Mouse (Mus musculus): Measurements from ENCODE around the gene Rbm33. TPM values are rescaled to one million over a fixed set of nuclear protein-coding genes. Genes with fewer than 3 reads are reported as not detected.

Gene Rbm33
- total RNA-seq, 2 experiments from 2014 or later: 20.3 to 28.3 TPM

DNA sequence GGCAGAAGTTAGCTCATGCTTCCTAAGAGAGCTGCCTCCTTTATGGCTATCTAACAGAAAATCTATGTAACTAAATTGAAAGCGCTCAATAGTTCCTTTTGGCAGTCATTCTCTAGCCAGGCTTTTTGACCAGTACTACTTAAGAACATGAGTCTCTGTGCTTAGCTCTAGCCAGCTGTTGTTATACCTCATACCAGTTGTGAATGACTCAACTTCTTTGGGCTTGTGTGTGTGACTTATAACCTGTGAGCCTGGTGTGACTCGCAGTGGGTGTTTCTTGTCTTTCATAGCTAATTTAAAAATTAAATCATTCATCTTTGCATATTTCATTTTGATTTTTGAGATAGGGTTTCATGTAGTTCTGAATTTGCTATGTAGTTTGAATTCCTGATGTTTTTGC lies 80.4 kb downstream of the Rbm33 start:
- no peak for DNase-seq
- intact Hi-C loops (cut with DNase I; ENCODE audit: low total_unique reads): no loop called here

DNA sequence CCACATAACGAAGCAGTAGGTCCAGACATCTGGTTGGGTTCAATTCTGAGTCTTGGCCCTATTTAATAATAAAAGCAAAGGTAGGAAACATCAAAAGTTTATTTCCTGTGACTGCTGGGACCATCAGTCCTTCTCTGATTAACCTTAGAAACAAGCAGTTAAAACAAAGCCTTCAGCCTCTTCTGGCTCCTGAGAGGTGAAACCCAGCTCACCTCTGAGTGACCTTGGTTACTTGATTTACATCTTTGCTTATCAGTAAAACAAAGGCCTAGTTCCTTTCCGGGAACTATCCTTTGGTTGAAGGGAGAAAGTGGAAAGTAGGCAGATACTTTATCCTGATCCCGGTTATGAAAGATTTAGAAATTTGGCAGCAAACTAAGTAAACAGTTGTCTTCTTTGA lies 81.8 kb downstream of the Rbm33 start:
- DNase-seq: no peak
- intact Hi-C loops (cut with DNase I; ENCODE audit: low total_unique reads): no loop called here

DNA sequence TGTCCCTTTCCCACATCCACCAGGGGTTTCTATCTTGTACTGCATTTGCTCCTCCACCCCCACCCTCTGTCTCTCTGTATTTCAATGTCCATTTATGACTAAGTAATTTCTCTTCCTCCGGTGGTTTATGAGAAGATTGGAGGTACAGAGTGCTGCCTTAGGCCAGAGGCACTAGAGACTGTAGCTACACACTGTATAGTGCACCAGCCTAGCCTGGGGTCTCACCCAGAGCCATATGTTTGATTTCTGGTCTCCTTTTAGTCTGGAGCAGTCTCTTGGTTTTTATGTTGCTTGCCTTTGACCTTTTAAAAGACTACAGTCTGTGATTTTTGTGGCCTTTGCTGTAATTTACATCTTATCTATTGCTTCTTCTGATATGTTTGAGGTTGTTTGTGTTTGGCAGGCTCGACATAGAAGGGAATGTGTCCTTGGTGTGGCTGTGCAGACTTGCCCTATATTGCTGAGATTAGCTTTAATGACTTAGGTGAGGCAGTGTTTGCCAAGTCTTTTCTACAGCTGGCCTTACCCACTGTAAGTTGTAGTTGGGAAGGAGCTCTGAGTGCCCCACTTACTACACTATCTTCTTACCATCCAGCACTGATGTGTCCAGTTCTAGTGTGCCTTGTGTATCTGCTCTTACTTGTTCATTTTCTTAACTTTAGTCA lies 82.7 kb downstream of the Rbm33 start:
- intact Hi-C loops (cut with DNase I; ENCODE audit: low total_unique reads): no loop called here
- no peak for DNase-seq

DNA sequence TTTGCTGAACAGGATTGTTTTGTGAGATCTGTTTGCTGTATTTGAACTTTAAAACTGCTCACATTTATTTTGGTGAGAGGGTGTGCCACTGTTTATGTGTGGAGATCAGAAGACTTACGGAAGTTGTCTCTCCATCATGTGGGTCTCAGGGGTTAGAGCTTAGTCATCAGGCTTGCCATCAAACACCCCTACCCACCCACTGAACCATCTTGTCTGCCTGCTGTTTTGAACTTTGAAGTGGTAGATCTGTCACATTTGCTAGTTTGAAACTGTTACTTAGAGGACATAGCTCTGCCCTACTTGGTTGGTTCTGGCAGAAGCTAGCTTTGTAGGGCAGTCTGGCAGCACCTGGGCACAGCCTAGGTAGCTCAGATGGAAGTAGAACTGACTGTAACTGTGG lies 85.8 kb downstream of the Rbm33 start:
- DNase-seq: no peak
- intact Hi-C loops (cut with DNase I; ENCODE audit: low total_unique reads): no loop called here

DNA sequence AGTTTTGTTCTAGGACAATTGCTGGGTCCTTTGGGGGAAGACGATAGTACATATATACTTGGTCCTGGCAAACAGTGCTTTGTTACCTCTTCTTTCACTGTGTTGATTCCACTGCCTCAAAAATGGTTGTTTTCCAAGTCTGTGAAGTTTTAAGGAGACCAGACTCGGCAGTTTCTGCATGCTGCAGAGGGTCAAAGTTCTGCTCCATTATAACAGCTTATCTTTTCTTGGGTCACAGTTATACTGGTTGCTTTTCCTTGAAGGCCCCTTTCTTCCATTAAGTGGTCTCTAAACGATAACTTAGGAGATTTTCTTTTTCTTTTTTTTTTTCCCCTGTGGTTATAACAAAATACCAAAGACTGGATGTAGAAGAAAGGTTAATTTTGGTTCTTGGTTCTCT lies 89.7 kb downstream of the Rbm33 start:
- intact Hi-C loops (cut with DNase I; ENCODE audit: low total_unique reads): no loop called here

DNA sequence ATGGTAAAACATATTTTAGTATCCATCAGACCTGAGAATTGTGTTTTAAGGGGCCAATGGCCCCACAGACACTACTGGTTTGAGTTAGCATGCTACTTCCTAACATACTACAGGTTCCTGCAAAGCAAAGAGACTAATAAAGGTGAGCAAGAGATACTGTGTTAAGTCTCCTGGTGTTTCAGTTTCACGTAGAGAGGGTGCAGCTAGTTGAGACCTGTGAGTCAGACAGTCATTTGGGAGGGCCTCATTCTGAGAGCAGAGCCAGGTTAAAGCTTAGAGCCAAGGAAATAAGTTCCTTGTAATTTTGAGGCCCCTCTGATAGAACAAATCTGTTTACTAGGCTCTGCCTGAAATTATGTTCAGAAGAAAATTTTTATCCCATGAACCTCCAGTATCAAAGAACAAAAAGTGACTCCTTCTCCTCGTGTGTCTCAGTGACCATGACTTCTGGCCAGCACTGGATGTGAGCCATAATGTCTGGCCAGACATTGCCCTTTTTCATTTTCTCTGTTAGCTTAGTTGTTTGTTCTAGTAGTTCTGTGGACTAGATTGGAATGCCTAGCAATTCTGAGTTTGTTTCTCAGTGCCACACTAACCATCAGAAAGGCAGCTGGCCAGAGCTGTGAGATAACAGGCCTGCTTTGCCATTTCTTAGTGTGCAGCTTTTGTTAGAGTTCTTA lies 95.2 kb downstream of the Rbm33 start:
- DNase-seq: no peak
- intact Hi-C loops (cut with DNase I; ENCODE audit: low total_unique reads): no loop called here

More for the DNA sequence above, 89.7 kb downstream of the Rbm33 start:
- DNase-seq: no peak

DNA sequence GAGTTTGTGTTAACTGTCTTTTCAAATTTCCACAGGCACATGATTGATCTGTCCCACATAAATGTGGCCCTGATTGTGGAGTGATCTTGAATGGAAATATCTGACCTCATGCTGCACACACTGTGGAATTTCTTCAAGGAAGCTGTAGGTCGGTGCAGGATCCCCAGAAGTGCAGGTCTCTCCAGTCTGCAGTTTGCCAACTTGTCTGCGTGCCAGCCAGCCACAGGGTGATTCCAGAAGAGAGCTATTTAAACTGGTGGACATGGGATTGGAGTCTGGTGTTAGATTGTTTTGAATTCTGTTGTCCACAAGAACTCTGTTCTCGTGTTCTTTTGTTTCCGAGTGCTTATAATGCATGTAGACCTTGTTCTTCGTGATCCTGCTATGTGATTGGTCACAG lies 96.6 kb downstream of the Rbm33 start:
- intact Hi-C loops (cut with DNase I; ENCODE audit: low total_unique reads): no loop called here
- DNase-seq: no peak

DNA sequence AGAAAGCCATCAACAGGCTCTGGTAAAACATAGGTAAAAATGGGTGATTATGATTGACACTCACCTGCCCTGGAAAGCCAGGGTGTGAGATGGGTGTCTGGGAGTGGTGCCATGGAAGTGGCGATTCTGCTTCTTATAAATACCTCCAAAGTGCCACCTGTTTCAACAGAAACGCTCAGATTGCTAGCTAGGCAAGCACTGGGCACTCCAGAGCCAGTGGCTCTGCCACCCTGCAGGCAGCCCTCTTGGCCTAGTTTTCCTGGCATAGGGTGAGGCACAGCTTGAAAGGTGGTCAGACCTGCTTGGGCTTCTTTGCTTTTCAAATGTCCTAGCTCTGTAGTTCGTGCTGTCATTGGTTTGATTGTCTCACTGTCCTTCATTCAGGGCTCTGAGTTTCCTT lies 97.2 kb downstream of the Rbm33 start:
- no peak for DNase-seq
- intact Hi-C loops (cut with DNase I; ENCODE audit: low total_unique reads): no loop called here

DNA sequence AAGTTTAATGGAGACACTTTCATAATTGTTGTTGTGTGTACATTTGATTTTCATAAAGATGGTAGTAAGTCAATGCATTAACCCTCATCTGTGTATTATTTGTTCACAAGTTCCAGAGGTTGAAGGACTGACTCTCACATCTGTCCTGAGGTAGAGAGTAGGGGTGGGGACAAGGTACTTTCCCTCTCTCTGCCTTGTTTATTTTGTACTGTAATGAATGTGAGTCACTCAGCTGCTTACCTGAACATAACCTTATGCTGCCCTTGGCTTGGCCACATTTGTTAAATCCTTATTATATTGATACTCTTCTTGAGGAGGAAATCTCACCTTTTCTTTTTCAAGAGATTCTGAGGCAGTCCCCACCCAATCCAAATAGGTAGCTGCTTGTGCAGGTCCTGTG lies 99.1 kb downstream of the Rbm33 start:
- intact Hi-C loops (cut with DNase I; ENCODE audit: low total_unique reads): no loop called here
- DNase-seq: no peak

DNA sequence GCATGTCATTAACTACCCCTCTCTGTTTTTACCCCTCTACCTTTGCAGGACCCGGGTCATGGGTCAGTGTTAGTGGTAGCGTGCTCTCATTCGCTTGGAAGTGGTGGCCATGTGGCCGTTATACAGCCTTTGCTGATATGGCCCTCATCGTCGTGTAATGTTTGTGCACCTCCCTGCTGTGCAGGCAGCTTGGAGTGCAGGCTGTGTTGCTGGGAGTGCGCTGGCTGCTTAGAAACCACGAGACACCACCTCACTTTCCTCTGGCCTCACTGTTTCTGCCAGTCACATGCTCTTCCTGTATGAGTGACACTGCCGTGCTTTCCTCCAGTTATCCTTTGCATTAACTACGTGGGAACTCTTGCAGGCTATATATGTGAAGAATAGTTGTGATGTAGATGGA lies 101.8 kb downstream of the Rbm33 start:
- intact Hi-C loops (cut with DNase I; ENCODE audit: low total_unique reads): no loop called here
- DNase-seq: no peak

DNA sequence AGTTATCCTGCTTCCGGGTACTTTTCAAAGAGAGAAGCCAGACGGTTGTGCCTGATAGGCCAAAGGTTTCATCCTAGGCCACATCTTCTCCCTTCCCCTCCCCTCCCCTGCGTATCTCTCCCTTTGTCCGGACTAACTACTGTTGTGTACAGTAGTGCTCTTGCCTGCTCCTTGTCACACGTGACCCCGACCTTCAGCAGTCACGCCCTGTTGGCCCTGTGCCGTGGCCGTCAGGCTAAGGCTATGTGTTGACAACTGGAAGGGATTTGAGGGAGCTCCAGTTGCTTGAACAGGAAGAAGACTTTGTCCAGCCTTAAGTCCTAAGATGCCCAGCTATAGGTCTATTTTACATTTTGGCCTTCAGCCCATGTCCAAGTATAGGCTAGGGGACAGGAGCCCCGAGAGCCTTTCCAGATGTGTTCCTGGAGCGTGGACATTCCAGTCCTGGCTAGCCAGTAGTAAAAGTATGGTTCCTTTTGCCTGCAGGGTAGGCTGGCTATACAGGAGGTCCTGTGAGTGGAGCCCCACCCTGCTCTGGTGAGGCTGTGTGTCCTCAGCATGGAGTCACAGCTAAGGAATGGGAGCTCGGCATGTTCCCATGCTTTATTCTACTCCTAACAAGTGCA lies 102.8 kb downstream of the Rbm33 start:
- DNase-seq: no peak
- intact Hi-C loops (cut with DNase I; ENCODE audit: low total_unique reads): no loop called here

DNA sequence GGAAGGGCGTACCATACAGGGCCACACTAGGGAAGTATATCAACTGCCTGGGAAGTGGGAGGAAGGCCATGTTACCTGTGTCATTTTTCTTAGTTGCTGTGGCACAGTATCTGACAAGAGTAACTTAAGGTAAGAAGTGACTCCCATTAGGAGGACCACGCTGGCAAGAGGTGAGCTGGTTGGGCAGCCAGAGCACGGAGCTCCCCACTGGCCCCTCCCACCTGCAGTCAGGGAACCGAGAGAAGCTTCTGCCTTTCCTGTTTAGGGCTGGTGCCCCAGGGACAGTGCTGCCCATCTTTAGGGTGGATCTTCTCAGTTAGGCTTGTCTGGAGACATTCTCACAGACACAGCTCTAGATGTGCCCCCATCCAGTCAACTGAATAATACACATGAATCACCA lies 106.9 kb downstream of the Rbm33 start:
- intact Hi-C loops (cut with DNase I; ENCODE audit: low total_unique reads): no loop called here

DNA sequence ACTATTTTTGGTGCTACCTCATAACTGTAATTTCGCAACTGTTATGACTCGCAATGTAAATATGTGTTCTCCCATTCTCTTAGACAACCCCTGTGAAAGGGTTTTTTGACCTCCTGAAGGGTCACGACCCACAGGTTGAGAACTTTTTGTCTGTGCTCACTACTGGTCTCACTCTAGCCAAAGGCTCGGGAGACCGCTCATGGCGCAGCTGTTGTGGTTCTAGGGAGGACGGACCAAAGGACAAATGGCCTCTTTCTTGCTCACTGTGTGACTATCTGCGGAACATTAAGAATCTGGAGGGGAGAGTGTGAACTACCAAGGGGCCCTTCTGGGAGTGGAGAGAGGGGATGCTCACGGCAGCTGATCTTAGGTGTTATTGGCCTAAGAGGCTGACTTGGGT lies 109.0 kb downstream of the Rbm33 start:
- intact Hi-C loops (cut with DNase I; ENCODE audit: low total_unique reads): no loop called here
- DNase-seq: no peak

More for the DNA sequence above, 106.9 kb downstream of the Rbm33 start:
- no peak for DNase-seq

DNA sequence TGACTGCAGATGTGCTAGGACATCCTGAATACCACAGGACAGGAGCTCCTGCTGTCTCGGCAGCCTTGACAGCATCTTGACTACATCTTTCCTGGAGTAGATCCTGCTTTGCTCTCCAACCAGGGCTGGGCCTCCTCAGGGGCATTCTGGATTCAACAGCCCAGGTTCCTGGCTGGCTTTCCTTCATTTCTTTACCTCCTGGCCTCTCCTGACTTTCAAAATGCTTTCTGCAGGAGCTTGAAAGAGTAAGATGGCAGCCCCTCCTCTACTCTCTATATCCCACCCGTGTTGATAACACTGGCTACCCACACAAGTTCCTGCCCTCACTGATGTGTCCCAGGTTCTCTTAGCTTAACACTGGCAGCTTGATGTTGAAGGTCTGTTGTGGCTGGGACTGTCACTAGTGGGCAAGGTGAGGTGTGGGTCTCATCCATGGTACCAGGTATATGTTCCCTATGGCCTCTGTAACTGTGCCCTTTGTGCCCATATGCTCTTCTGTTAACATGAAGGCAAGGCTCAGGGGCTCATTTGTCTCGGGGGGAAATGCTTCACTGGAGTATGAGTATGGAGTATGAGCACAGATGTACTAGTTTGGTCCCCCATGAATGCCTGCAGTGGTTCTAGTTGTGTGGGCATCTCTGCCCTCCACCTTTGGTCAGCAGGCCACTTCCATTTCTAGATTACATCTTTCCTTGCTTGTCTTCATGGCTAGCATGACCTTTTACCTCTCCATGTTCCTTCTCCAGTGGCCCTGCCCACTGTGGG lies 133.4 kb downstream of the Rbm33 start:
- no peak for DNase-seq
- intact Hi-C loops (cut with DNase I; ENCODE audit: low total_unique reads): loop anchor here (5.0 to 10.0 kb wide), 3 partner anchors 587 to 884 kb away; no protein-coding TSS in a partner anchor

DNA sequence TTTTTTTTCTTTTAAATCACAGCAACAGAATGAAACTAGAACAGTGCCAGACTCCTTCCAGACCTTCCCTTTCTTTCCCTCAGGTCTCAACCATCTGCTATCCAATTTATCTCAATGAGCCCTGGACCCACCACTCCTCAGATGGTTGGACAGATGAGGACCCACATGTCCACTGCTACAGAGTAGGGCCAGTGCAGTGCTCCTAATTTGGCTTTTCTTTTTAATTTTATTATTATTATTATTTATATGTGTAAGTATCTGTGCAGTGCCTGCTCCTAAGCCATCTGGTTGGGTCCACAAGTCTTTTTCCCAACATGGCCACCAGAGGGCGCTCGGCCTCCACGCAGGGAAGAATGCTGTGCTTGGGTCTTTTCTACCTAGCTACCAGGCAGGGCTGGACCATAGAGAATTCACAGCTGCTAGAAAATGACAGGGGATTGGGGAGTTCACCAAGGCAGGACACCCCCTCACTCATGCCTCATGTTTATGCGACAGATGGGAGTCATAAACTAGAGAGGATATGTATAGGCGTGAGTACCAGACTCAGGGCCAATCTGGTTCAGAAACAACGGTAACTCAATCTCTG lies 134.2 kb downstream of the Rbm33 start:
- intact Hi-C loops (cut with DNase I; ENCODE audit: low total_unique reads): loop anchor here (5.0 to 10.0 kb wide), 3 partner anchors 586 to 884 kb away; no protein-coding TSS in a partner anchor
- DNase-seq: peak; percentile 70

DNA sequence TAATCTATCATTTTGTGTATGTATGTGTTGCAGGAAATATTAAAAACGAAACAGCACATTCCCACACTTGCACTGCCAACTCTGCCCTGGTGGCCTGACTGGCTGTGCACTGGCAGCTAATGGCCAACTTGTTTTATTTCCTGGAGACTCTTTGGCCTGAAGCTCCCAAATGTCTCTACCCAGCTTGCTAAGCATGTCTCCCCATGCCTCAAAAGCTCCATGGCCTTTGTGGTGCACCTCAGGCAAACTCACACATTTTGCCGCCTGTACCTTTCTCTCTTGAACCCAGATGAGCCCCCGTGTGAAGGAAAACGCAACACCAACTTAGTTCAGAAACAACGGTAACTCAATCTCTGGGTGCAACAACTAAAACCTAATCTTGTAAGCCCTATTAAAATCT lies 136.2 kb downstream of the Rbm33 start:
- no peak for DNase-seq
- intact Hi-C loops (cut with DNase I; ENCODE audit: low total_unique reads): loop anchor here (5.0 to 10.0 kb wide), 3 partner anchors 584 to 882 kb away; no protein-coding TSS in a partner anchor

DNA sequence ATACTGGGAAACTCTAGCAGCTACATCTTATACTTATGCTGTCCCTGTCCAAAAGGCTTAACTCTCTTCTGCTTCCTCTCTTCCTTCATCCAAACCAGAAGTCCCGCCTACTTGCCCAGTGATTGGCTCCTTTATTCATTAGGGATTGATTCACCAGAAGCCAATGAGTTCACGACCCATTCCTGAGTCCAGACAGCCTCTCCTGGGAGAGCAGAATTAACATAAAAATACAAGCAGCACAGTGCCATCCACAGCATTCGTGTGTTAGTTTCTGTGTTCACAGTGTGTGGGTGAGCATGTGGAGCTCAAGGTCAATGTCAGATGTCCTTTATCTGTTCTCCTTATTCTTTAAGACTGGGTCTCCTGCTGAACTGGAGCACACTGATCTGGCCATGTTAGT lies 136.6 kb downstream of the Rbm33 start:
- DNase-seq: no peak
- intact Hi-C loops (cut with DNase I; ENCODE audit: low total_unique reads): loop anchor here (5.0 to 10.0 kb wide), 3 partner anchors 584 to 881 kb away; no protein-coding TSS in a partner anchor

DNA sequence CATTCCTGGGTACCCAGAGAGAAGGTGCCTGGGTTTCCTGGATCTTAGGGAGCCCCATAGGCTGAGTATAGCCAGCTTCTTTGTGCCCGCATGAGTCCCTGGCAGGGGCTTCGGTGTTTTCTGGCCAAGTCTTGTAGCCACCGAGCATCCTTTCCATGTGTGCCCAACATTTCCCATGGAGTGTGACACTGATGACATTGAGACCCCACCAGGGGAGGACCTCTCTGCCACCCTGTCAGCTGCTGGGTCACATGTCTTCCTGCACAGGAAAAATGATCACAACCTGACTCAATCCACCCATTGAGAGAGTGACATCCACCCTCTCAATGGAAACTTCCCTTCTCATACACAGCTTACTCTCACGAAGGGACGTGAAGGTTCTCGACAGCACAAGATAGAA lies 137.6 kb downstream of the Rbm33 start:
- intact Hi-C loops (cut with DNase I; ENCODE audit: low total_unique reads): loop anchor here (5.0 to 10.0 kb wide), 3 partner anchors 583 to 880 kb away; no protein-coding TSS in a partner anchor
- DNase-seq: no peak

DNA sequence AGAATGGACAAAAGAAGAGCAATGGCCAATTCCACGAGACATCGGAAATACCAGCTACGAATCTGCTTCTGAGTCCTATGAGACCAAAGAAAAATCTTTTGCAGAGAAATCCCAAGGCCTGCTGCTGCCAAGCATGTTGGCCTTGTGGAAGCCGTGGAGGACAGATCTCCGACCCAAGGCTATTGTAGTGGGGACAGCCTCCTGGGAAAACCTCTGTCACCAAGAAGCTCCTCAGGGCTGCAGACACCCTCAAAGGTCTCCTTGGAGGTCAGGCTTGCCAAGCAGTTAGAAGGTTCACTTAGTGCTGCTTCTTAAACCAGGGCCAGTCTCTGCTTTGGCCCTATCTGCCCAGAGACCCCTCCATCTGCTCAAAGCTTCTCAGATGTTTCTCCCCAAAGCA lies 138.8 kb downstream of the Rbm33 start:
- intact Hi-C loops (cut with DNase I; ENCODE audit: low total_unique reads): loop anchor here (10.0 kb wide), 1 partner anchor 879 kb away; no protein-coding TSS in a partner anchor
- DNase-seq: no peak

Data from gastrocnemius, postnatal 14 days (tissue).